Mouse (Mus musculus) adrenal gland (tissue): ENCODE measurements around the gene Ugt1a7c.

Source experiments
- intact Hi-C: fragments of 180-260 bp; cut with DNase I; formaldehyde crosslinking; loops from one replicate; pipeline ENCODE4 v1.15.1; 2025

Ugt1a7c gene

GRCm38 (mm10) chr1:88235894-88236415, 141.1 kb downstream of the Ugt1a7c start:
- intact Hi-C loops, result no loop called here

- intact Hi-C loops, result no loop called here
These were observed 142.4 kb downstream of the Ugt1a7c start for GRCm38 (mm10) chr1:88237311-88237710.

- intact Hi-C loops, result no loop called here
These were observed 143.9 kb downstream of the Ugt1a7c start for GRCm38 (mm10) chr1:88238771-88239170.

- intact Hi-C loops, result no loop called here
These were observed 145.2 kb downstream of the Ugt1a7c start for GRCm38 (mm10) chr1:88240072-88240471.

GRCm38 (mm10) chr1:88240579-88240978, 145.7 kb downstream of the Ugt1a7c start:
- intact Hi-C loops, result no loop called here

- intact Hi-C loops, result no loop called here
These were observed 149.0 kb downstream of the Ugt1a7c start for GRCm38 (mm10) chr1:88243861-88244260.

- intact Hi-C loops, result no loop called here
These were observed 151.0 kb downstream of the Ugt1a7c start for GRCm38 (mm10) chr1:88245881-88246280.

- intact Hi-C loops, result no loop called here
These were observed 151.5 kb downstream of the Ugt1a7c start for GRCm38 (mm10) chr1:88246386-88246785.

GRCm38 (mm10) chr1:88247660-88248059, 152.8 kb downstream of the Ugt1a7c start:
- intact Hi-C loops, result no loop called here

- intact Hi-C loops, result no loop called here
These were observed 153.8 kb downstream of the Ugt1a7c start for GRCm38 (mm10) chr1:88248658-88249057.

- intact Hi-C loops, result no loop called here
These were observed 154.7 kb downstream of the Ugt1a7c start for GRCm38 (mm10) chr1:88249596-88249995.

- intact Hi-C loops, result no loop called here
These were observed 155.2 kb downstream of the Ugt1a7c start for GRCm38 (mm10) chr1:88250023-88250422.

- intact Hi-C loops, result no loop called here
These were observed 158.2 kb downstream of the Ugt1a7c start for GRCm38 (mm10) chr1:88253106-88253505.

GRCm38 (mm10) chr1:88253540-88253939, 158.7 kb downstream of the Ugt1a7c start:
- intact Hi-C loops, result no loop called here

GRCm38 (mm10) chr1:88254793-88255465, 160.1 kb downstream of the Ugt1a7c start:
- intact Hi-C loops, result no loop called here

GRCm38 (mm10) chr1:88255466-88255857, 160.6 kb downstream of the Ugt1a7c start:
- intact Hi-C loops, result no loop called here

GRCm38 (mm10) chr1:88255989-88256754, 161.3 kb downstream of the Ugt1a7c start:
- intact Hi-C loops, result no loop called here

- intact Hi-C loops, result no loop called here
These were observed 162.2 kb downstream of the Ugt1a7c start for GRCm38 (mm10) chr1:88256886-88257663.

- intact Hi-C loops, result no loop called here
These were observed 162.8 kb downstream of the Ugt1a7c start for GRCm38 (mm10) chr1:88257681-88258080.

GRCm38 (mm10) chr1:88258361-88258760, 163.5 kb downstream of the Ugt1a7c start:
- intact Hi-C loops, result no loop called here

GRCm38 (mm10) chr1:88258881-88259642, 164.2 kb downstream of the Ugt1a7c start:
- intact Hi-C loops, result no loop called here
